Mouse (Mus musculus): ENCODE results near the gene Gm10413. TPM values are rescaled to one million over a fixed set of nuclear protein-coding genes. Genes with fewer than 3 reads are reported as not detected.

Gene Gm10413
- not detected for polyA plus RNA-seq (2014; fragmentation: Illumina TruSeq; extraction: RNeasy Lipid Tissue Mini Kit (QIAGEN cat#74804); ENCODE audit: low read depth, low replicate concordance)

GRCm38 (mm10) chr14:3394793-3395192 is at the start of gene Gm10413:
TSS of gene Gm10413 (plus strand) at chr14:3395093.

GRCm38 (mm10) chr14:3412314-3412713 is 17.4 kb downstream of the Gm10413 start, which contains the start of gene Gm10409:
TSS of gene Gm10409 (plus strand) at chr14:3412614.

GRCm38 (mm10) chr14:3427803-3428202 is 32.9 kb downstream of the Gm10413 start, which contains the start of gene Gm3005:
TSS of gene Gm3005 (plus strand) at chr14:3428103.

GRCm38 (mm10) chr14:3449079-3449478 is 54.2 kb downstream of the Gm10413 start, which contains the start of gene Gm10408:
TSS of gene Gm10408 (plus strand) at chr14:3449379.

Other genes starting within 250 kb of the Gm10413 start
- gene Gm5795, start 206.8 kb upstream of the Gm10413 start, polyA plus RNA-seq (2014; fragmentation: Illumina TruSeq; extraction: RNeasy Lipid Tissue Mini Kit (QIAGEN cat#74804); ENCODE audit: low read depth, low replicate concordance): not detected
- gene D830030K20Rik, start 186.6 kb upstream of the Gm10413 start, polyA plus RNA-seq (2014; fragmentation: Illumina TruSeq; extraction: RNeasy Lipid Tissue Mini Kit (QIAGEN cat#74804); ENCODE audit: low read depth, low replicate concordance): 0.63 TPM
- 0.28 TPM for gene Gm2956, start 62.5 kb upstream of the Gm10413 start, polyA plus RNA-seq (2014; fragmentation: Illumina TruSeq; extraction: RNeasy Lipid Tissue Mini Kit (QIAGEN cat#74804); ENCODE audit: low read depth, low replicate concordance)
- gene Gm10409, start 17.5 kb downstream of the Gm10413 start, polyA plus RNA-seq (2014; fragmentation: Illumina TruSeq; extraction: RNeasy Lipid Tissue Mini Kit (QIAGEN cat#74804); ENCODE audit: low read depth, low replicate concordance): 0.63 TPM
- 0.28 TPM for gene Gm3005, start 33.0 kb downstream of the Gm10413 start, polyA plus RNA-seq (2014; fragmentation: Illumina TruSeq; extraction: RNeasy Lipid Tissue Mini Kit (QIAGEN cat#74804); ENCODE audit: low read depth, low replicate concordance)
- gene Gm10408, start 54.3 kb downstream of the Gm10413 start, polyA plus RNA-seq (2014; fragmentation: Illumina TruSeq; extraction: RNeasy Lipid Tissue Mini Kit (QIAGEN cat#74804); ENCODE audit: low read depth, low replicate concordance): not detected
- not detected for gene Gm3012, start 239.4 kb downstream of the Gm10413 start, polyA plus RNA-seq (2014; fragmentation: Illumina TruSeq; extraction: RNeasy Lipid Tissue Mini Kit (QIAGEN cat#74804); ENCODE audit: low read depth, low replicate concordance)

All from sigmoid colon, adult 10 weeks (tissue).